Mouse (Mus musculus): Measurements from ENCODE around the gene Rufy2.

The Rufy2 gene

DNA sequence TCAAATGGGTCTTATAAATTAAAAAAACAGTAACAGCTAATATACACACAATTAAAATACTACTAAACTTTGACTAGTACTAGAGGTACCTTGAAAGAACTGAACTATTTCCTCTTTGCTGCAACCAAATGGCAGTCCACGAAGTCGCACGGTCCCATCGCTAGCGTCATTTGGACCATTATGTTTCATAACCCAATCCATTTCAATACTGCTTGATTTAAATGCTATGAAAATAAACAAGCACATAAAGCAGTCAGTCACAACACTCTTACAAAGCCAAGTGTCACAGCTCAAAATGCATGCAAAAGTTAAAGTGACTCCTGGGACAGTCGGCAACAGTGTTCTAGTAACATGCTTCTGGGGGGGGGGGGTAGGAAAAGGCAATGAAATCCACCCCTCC is 39.3 kb downstream of the Rufy2 start:
- DNase-seq (ENCODE audit: low spot score): no peak

DNA sequence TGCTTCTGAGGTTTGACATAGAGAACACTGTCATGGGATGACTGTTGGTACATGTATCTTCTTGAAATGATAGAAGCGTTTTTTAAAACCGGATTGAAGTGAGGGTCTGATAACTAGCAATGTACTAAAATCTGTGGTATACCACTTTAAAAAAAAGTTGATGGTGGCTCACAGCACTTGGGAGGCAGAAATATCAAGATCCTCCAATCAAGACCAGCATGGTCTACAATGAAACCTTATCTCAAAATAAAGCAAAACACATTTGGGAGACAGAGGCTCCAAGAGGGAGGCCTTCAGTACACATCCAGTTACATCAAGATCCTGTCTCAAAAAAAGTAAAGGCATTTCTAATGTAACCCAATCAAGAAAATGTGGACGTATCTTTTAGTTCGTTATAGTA is 41.7 kb downstream of the Rufy2 start:
- no peak for DNase-seq (ENCODE audit: low spot score)

DNA sequence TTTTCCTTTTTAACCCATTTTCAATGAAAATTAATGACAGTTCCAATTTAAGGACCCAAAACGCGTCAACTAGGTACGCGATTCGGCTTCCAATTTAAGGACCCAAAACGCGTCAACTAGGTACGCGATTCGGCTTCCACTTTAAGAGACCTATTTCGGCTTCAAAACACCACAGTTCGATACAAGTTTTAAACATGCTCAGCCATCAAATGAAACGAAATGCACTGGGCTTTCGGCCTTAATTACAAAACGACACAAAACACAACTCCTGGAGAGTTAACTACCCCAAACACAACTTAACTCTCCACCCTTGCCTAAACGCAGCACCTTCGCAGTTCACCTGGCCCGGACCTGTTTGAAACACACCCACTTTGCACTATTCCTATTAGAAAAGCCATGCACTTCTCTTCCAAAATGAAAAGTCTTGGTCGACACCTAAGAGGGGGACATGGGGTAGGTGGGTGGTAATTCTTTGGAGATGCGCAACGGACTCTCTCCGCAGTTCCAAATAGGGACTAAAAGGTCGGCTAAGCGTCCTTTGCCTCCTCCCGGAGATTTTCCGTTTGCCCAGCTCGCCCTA is 42.6 kb downstream of the Rufy2 start:
- DNase-seq (ENCODE audit: low spot score): no peak

DNA sequence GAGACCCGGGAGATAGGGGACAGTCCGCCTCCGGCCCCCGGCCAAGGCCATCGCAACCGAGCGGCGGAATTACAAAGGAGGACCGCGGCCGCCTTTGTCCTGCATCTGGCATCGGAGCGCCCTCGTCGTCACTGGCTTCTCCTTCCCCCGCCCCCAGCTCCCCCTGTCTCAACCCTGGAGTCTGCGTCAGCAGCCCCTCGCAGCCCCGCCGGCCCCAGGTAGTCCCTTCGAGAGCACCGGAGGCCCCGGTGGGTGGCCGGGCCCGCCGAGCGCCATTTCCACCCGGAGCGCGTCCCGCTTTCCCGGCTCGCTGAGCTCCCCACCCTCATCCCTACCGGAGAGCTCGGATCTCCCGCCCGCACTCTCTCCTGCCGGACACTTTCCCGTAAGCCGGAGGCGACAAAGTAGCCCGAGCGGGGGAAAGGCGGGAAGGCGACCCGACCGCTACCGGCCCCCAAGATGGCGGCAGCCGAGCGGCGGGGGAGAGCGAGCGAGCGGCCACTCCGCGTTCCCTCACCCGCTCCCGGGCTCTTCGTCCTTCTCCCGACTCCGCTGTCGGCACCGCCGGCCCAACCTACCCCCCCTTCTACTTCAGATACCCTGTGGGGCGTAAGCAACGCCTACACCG is 43.2 kb downstream of the Rufy2 start:
- DNase-seq (ENCODE audit: low spot score): peak; percentile 68

DNA sequence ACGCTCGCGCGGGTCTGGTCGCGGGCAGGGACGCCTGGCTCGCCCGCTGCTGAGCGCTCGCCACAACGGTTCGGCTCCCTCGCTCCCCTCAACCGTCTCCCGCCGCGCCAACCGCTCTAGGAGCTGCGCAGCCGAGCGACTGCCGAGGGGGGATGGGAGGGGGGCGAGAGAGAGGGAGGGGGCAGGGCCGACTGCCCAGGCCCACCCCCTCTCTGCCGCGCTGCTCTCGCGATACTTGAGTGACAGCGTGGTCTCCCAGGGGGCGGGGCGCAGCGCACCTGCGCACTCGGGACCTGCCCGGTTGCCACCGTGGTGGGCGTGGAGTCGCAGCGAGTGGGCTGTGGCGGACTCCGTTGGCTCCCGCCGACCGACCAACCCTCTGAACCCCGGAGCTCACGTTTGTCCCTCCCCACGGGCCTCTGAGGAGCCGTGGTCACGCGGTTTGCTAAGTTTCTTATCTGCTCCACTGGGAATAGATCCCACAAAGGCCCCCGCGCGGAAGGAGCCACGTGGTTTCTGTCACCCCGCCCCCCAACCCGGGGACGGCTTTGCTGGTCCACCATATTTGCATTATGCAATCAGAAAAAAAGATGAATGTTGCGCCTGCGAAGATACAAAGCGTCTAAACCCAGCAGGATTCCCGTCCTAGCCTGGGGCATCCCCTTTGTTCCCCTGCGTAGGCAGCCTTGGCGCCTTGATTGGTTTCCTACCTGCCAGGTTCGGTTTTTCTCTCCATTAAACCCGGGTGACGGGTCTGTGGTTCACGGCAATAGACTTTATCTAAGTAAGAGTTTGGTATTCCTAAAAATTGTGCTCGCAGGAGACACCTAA is 43.9 kb downstream of the Rufy2 start, which contains the start of the genes Hnrnph3 and Pbld2:
Gene Hnrnph3 (minus strand): TSS at position 469 of the 831 bp plus-strand sequence.
Gene Pbld2 (plus strand): TSS at position 567 of the 831 bp plus-strand sequence.
- DNase-seq (ENCODE audit: low spot score): peak; percentile 98

DNA sequence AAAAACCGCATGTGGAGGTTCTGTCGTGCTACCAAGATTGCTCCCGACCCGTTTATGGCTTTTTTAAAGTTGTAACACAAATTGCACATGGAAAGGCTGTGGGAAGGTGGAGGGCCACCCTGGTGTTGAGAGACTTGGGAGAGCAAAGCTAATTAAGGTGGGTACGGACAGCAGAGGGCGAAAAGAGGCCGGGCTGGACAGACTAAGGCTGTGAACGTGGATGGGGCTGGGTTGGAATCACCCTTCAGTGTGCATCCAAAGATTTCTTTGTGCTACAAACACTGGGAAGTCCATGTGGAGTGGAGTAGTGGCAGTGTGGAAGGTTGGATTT is 44.5 kb downstream of the Rufy2 start:
- DNase-seq (ENCODE audit: low spot score): no peak

DNA sequence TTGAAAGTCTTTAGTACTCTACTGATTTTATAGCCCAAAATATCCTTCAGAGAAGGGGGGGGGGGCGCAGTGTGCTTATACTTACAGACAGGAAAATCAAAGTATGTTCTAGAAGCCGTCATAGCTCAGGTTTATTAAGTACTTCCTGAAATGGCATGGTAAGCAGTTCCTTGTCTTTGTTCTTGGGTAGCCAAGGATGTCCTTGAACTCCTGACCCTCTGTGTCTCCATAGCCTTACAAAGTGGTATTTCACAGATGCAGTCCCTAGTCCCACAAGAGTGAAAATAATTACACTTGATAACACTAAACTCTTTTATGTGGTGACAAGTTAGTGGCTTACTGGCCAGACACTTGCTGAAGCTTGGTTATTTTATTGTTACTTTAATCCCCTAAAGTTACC is 45.0 kb downstream of the Rufy2 start:
- no peak for DNase-seq (ENCODE audit: low spot score)

DNA sequence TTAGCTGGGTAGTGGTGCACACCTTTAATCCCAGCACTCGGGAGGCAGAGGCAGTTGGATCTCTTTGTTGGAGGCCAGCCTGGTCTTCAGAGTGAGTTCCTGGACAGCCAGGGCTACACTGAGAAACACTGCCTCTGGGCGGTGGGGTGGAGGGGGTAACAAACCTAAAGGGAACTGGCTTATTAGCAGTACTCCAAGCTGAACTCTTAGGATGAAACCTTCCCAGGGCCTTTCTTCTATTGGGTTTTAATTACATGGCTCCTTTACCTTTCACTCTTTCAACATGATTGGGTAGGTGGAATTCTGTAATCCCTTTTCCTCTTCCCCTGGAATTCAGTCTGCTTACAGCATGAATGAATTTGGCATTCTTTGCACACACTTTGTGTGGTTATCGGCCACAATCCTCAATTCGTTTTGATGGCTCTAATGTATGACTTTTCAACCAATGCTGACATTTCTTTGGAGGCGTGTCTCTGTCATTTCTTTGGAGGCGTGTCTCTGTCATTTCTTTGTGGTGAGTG is 45.5 kb downstream of the Rufy2 start:
- no peak for DNase-seq (ENCODE audit: low spot score)

DNA sequence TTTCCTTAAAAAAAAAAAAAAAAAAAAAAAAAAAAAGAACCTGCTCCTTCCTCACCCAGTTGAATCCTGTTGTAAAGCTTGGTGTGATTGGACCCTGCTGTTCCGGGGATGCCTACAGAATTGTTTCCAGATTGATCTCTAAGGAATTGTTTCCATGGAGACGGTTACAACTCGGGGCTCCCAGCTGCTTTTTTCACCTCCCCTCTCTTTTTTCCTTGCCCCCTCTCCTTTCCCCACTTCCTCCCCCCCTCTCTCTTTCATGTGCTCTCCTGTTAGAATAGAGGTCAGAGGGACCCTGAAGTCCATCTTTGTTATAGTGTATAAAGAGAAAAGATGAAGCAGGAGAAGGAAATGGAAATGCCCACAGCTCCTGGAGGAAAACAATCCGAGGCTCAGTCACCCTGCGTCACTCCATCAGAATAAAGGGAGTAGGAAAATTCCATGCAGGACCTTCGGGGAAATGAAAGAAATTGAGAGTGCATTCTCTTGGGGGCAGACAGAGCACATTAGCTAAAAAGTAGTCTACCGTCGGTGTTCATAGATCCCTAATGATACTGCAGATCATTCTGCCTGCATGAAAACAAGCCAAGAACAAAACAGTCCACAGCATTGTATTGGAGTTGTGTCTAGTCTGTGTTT is 46.3 kb downstream of the Rufy2 start:
- DNase-seq (ENCODE audit: low spot score): no peak

DNA sequence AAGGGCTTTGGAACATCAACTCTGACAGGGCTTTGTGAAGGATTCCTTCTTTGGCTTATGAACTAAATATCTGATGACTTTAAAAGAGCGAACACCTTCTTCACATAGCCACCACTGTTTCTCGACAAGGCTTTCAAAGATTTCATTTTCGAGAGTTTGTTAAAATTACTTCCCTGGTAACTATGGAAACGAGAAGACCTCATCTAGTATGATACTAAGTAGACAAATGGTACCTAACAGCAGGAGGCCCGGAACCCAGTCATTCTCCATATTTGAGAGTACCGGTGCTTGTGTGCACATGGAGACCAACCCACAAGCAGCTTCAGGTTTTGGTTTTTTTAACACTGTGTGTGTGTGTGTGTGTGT is 46.8 kb downstream of the Rufy2 start:
- no peak for DNase-seq (ENCODE audit: low spot score)

DNA sequence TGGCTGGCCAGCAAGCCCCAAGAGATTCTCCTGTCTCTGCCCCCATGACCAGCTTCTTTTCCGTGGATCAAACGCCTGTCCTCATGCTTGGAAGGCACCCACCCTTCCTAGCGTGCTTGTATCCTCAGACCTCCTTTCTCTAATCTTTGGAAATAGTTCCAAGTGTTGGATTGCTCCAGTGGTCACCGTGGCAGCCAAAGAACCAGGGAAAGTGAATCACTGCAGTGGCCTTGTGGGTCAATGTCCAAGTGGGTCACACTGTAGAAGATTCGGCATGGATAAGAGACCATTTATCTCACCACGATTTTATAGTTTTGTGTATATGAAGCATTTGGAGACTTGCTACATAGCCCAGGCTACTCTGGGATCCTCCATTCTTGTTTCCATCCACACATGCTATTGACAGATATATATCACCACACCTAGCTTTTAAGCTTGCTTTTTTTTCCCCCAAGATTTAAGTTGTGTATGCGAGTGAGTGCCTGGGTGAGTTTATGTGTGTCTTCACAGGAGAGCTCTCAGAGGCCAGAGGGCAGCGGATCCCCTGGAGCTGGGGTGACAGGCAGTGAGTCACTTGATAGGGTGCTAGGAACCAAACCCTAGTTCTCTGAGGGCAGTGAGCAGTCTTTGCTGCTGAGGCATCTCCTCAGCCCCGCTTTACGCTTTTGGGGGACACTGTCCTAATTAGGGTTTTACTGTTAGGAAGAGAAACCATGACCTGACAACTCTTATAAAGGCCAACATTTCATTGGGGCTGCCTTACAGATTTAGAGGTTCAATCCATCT is 47.5 kb downstream of the Rufy2 start:
- DNase-seq (ENCODE audit: low spot score): no peak

DNA sequence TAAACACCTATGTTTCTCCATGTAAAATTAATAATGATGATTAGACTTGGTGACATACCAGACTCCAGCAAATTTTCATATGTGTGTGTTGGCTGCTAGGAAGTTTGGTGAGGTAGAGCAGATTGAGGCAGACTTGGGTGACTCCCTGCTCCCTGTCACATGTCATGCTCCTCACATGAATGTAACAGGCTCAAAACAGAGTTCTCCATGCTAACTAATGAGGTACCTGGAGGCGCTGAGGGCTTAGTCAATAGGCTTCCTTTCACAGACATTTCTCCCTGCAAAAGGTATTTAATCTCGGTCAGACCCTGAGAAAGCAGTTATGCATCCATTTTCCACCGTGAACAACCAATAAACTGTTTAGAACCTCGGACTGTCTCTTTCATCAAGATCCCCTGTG is 48.4 kb downstream of the Rufy2 start:
- no peak for DNase-seq (ENCODE audit: low spot score)

DNA sequence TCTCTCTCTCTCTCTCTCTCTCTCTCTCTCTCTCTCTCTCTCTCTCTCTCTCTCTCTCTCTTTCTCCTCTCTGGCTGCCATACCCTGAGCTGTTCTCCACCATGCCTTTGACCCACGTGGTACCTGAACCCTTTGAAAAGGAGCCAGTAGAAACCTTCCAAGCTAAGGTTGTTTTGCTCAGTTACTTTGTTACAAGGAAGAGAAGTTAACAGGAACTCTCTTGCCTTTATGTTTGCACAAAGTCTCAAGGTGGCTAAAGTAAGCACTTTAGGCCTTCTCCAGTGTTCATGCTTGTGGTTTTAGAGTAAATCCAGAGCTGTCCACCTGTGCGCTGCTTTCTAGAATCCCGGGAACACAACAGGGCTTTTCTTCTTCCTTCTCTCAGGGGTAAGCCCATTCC is 52.2 kb downstream of the Rufy2 start:
- no peak for DNase-seq (ENCODE audit: low spot score)

DNA sequence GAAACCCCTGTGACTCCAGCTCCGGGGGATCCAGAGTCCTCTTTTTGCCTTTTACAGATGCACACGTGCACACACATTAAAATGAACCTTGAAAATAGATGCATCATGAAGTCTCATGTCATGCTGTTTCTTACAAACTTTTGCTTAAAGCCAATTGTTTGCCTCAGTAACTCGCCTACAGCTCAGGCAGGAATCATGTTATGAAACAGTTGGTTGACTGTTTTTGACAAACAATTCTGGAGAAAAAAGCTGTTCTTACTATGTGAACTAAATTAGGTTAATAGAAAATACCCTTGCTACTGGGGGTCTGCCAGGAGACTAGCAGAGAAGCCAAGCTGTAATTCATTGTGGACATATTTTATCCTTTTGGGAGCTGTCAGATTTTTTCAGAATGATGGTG is 52.9 kb downstream of the Rufy2 start:
- DNase-seq (ENCODE audit: low spot score): no peak

DNA sequence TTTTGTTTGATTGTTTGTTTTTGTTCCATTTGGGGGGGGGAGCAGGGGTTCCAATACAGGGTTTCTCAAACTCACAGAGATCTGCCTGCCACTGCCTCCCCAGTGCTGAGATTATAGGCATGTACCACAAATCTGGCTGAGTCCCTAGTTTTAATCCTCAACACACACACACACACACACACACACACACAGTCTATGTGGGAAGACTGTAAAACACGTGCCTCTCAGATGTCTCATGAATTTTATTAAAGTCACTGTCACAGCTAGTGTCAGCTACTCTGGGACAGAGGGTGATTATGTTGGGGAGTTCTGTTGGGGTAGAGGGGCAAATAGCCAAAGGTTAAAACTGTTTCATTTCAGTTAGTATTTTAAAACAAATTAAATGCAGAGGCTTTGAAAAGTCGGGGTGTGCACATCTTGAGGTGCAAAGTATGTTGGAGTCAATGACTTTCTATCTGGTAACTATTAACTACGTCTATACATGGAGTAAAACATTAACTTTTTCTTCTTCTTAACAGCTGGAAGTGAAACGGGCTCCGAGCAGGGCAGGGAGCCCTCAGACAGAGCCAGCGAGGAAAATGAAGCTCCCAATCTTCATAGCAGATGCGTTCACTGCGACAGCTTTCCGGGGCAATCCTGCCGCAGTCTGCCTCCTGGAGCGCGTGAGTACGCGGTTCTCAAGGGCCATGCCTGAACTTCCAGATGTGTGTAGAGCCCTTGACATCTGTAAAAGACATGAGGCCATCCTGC is 58.7 kb downstream of the Rufy2 start:
- DNase-seq (ENCODE audit: low spot score): no peak

DNA sequence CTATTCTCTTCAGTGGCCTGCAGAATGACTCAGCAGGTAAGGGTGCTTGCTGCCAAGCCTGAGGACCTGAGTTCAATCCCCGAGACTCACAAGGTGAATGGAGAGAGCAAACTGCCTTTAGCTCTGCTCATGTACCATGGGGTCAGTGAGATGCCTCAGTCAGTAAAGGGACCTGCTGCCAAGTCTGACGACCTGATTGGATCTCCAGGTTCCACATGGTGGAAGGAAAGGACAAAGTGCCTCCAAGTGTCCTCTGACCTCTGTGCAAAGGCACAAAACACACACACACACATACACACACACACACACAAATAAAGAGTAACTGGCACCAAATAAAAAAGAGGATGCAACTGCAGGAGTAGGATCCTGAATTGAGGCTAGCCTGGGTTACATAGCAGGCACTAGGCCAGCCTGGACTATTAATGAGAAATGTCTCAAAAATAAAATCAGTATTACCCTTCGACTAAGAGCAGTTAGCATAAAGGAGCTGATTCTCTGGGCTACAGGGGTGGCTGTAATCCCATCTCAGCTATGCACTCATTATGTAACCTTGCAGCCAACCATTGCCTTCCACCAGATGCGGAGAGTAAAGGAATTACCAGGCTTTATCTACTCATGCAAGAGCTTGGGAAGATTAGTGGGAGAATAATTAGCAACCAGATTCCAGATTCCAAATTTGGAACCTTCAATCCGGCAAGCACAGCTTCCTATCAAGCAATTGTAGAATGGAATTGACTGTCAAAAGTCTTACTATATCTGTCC is 60.0 kb downstream of the Rufy2 start:
- no peak for DNase-seq (ENCODE audit: low spot score)

DNA sequence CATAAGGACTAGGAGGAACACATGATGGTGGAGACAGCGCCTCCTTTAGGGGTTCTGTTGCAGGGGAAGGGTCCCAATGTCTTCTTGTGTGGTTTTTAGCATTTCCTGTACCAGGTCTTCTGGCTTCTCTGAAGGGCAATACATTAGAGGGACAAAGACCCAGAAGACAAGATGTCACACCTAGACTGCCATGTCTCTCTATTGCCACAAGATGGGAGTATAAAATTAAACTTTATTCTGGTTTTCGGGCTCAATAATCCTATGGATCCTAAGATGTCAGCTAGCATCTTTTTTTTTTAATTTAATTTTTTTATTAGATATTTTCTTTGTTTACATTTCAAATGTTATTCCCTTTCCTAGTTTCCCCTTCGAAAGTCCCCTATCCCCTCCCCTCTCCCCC is 63.1 kb downstream of the Rufy2 start:
- DNase-seq (ENCODE audit: low spot score): no peak

DNA sequence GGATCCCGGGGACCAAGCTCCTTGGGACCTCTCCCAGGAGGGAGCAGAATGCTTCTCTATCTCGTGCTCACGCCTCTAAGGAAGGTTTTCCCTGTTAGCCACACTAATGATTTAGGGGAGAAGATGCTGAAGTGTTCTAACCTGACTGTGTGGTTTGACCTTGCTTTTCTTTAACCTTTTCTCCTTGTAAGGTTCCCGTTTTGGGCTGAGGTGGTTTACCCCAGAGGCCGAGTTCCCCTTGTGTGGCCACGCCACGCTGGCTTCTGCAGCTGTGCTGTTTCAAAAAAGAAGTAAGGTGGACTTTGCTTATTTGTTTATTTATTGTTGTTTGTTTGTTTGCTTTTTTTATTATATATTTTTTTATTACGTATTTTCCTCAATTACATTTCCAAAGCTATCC is 67.7 kb downstream of the Rufy2 start:
- DNase-seq (ENCODE audit: low spot score): no peak

DNA sequence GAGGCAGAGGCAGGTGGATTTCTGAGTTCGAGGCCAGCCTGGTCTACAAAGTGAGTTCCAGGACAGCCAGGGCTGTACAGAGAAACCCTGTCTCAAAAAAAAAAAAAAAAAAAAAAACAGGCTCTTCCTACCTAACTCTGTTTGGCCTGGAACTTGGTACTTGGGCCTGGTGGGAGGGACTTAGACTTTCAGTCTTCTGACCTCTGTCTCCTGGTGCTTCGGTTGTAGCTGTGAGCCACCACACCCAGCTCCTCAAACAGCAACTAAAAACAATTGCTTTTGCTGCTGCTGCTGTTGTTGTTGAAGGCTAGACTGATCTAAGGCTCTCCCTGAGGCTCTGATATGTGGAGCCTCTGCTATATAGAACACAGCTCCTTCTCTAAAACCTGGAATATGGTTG is 69.1 kb downstream of the Rufy2 start:
- no peak for DNase-seq (ENCODE audit: low spot score)

DNA sequence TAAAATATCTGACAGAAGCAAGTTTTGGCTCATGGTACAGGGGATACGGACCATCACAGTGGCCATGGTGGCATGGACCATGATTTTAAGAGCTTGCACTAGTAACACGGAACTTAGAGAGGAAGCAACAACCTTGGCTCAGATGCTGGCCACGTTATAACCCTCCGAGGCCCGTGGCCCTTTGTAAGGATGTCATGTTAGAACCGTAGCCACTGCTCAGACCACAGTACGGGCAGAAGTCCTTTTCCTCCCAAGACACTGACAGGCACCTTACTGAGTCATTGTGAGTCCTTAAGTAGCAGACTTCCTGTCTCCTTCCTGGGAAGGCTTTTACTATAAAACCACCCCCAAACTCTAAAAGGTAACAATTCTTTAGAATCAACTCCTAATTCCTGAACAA is 71.2 kb downstream of the Rufy2 start:
- DNase-seq (ENCODE audit: low spot score): no peak

DNA sequence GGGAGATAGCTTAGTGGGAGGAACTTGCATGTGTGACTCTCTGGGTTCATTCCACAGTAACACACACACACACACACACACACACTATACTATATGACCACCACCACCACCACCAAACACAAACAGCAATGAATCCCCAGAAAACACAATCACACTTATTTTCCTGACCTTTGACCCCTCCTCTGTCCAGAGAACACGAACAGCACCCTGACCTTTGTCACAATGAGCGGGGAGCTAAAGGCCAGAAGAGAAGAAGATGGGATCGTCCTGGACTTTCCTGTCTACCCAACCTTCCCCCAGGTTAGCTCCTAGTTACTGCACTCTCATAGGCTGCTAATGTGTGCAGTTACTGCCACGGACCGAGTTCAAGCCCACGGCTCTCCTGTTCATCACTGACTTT is 72.0 kb downstream of the Rufy2 start:
- DNase-seq (ENCODE audit: low spot score): no peak
